Mouse (Mus musculus) forebrain, embryonic 11.5 days (tissue): Measurements from ENCODE around the gene Jund. TPM values are rescaled to one million over a fixed set of nuclear protein-coding genes. Genes with fewer than 3 reads are reported as not detected.

Experiments used
- ATAC-seq: fragments of 200-750 bp; cut with Nextera tagmentation; replicated peaks from 2 replicates; pipeline ENCODE4 v1.8.0; 2017; ENCODE audit warnings: moderate TSS enrichment; ENCODE audit not compliant: low FRiP score
- DNase-seq: peaks from one replicate; pipeline ENCODE4 v3.0.0-alpha.2; 2017; ENCODE audit warnings: low spot score
- H3K27ac ChIP-seq: fragments of 300-500 bp; sonication (generic); 2 replicates; pipeline ENCODE4 v1.5.1; 2014; ENCODE audit warnings: low read depth, low read length
- H3K27me3 ChIP-seq: fragments of 300-500 bp; sonication (generic); 2 replicates; pipeline ENCODE4 v1.6.1; 2014; ENCODE audit warnings: mild to moderate bottlenecking, low read length, mixed read lengths; ENCODE audit not compliant: control insufficient read depth, insufficient read depth
- H3K36me3 ChIP-seq: fragments of 300-500 bp; sonication (generic); 2 replicates; pipeline ENCODE4 v1.6.1; 2014; ENCODE audit warnings: mild to moderate bottlenecking, low read length, moderate library complexity, mixed read lengths; ENCODE audit not compliant: control insufficient read depth, insufficient read depth
- H3K4me1 ChIP-seq: fragments of 300-500 bp; sonication (generic); replicated peaks from 2 replicates; pipeline ENCODE4 v1.6.1; 2014; ENCODE audit warnings: low read length, mixed read lengths; ENCODE audit not compliant: control insufficient read depth, insufficient read depth
- H3K4me2 ChIP-seq: fragments of 300-500 bp; sonication (generic); 2 replicates; pipeline ENCODE4 v1.6.1; 2014; ENCODE audit warnings: low read depth, mild to moderate bottlenecking, low read length, moderate library complexity, mixed read lengths; ENCODE audit not compliant: severe bottlenecking
- H3K4me3 ChIP-seq: fragments of 300-500 bp; sonication (generic); 2 replicates; pipeline ENCODE4 v1.5.1; 2014; ENCODE audit warnings: low read depth, low read length
- H3K9ac ChIP-seq: fragments of 300-500 bp; sonication (generic); 2 replicates; pipeline ENCODE4 v1.6.1; 2014; ENCODE audit warnings: low read length
- H3K9me3 ChIP-seq: fragments of 300-500 bp; sonication (generic); 2 replicates; pipeline ENCODE4 v1.6.1; 2016; ENCODE audit warnings: low read length, mixed read lengths; ENCODE audit not compliant: control insufficient read depth
- WGBS: fragments of 180-500 bp; shearing (Covaris S2); extraction: QIAGEN DNeasy Blood & Tissue Kit; methylation state at CpG from one replicate; pipeline ENCODE4 v1.1.7; 2014; 5-methylcytosine and 5-hydroxymethylcytosine counted together
- polyA plus RNA-seq: library from polyadenylated mRNA; unstranded; fragments of >200 nt; fragmentation: Nextera tagmentation; extraction: Ambion mirVana; gene quantifications from 2 replicates; pipeline ENCODE4 v1.2.1, GENCODE M21; 2014

Gene Jund
- 128 and 157 TPM in 2 replicates for polyA plus RNA-seq

GRCm38 (mm10) chr8:70698310-70699109, at the start of gene Jund:
Gene Jund, plus strand, starts transcription at chr8:70698949.
- Histone ChIP-seq H3K4me1 (peaks cover 35% of the 10 kb centered on the region), H3K27me3 (no peaks in the 10 kb centered on the region), H3K9ac (peak within 1 kb of the TSS; percentile 87), H3K4me2 (peak within 1 kb of the TSS; percentile 71), H3K36me3 (no peaks in the 10 kb centered on the region), H3K27ac (peak within 1 kb of the TSS; percentile 96), H3K4me3 (peak within 1 kb of the TSS; percentile 91), H3K9me3 (no peaks in the 10 kb centered on the region)
- under 1% methylated on average over 69 of the region's 69 CpGs for WGBS
- peak; percentile 86 for ATAC-seq
- DNase-seq, result peak; percentile 100

GRCm38 (mm10) chr8:70649324-70649723, 49.4 kb upstream of the Jund start:
- WGBS, result 83% methylated on average over 4 of the region's 4 CpGs
- no peak overlapping the region for H3K4me3 ChIP-seq
- DNase-seq (peak; percentile 65), ATAC-seq (no peak)
- H3K4me2 ChIP-seq, result no peak overlapping the region
- no peaks in the 10 kb centered on the region for H3K9me3 ChIP-seq
- H3K36me3 ChIP-seq, result peaks cover 7% of the 10 kb centered on the region; the same call in 1 of the 2 replicates
- no peaks in the 10 kb centered on the region for H3K4me1 ChIP-seq
- H3K27ac ChIP-seq, result 0 out of 2 replicates have a peak overlapping the region, but pooled peaks have one; percentile 5
- no peak overlapping the region for H3K9ac ChIP-seq
- H3K27me3 ChIP-seq, result no peaks in the 10 kb centered on the region

- Histone ChIP-seq H3K4me1 (peaks cover 5% of the 10 kb centered on the region; the same call in 1 of the 2 replicates), H3K36me3 (peaks cover 7% of the 10 kb centered on the region; the same call in 1 of the 2 replicates), H3K9me3 (no peaks in the 10 kb centered on the region), H3K4me3 (no peak overlapping the region), H3K27me3 (no peaks in the 10 kb centered on the region), H3K4me2 (no peak overlapping the region), H3K27ac (no peak overlapping the region), H3K9ac (no peak overlapping the region)
- no peak for DNase-seq
- no peak for ATAC-seq
- WGBS, result 95% methylated on average over 17 of the region's 17 CpGs
Observed at GRCm38 (mm10) chr8:70650351-70650750, 48.4 kb upstream of the Jund start.

- H3K9me3 ChIP-seq, result no peaks in the 10 kb centered on the region
- WGBS, result 66% methylated on average over 2 of the region's 2 CpGs
- ATAC-seq (no peak), DNase-seq (peak; percentile 67)
- H3K4me1 ChIP-seq, result peaks cover 14% of the 10 kb centered on the region
- no peaks in the 10 kb centered on the region for H3K27me3 ChIP-seq
- peaks cover 7% of the 10 kb centered on the region; the same call in 1 of the 2 replicates for H3K36me3 ChIP-seq
- H3K9ac ChIP-seq, result no peak overlapping the region
- H3K27ac ChIP-seq, result peak overlapping the region; percentile 25; the same call in 1 of the 2 replicates
- no peak overlapping the region for H3K4me2 ChIP-seq
- no peak overlapping the region for H3K4me3 ChIP-seq
Observed at GRCm38 (mm10) chr8:70653226-70653625, 45.5 kb upstream of the Jund start.

- Histone ChIP-seq H3K9ac (no peak overlapping the region), H3K9me3 (no peaks in the 10 kb centered on the region), H3K36me3 (peaks cover 7% of the 10 kb centered on the region; the same call in 1 of the 2 replicates), H3K27me3 (no peaks in the 10 kb centered on the region), H3K4me2 (no peak overlapping the region), H3K27ac (no peak overlapping the region), H3K4me3 (no peak overlapping the region), H3K4me1 (peaks cover 20% of the 10 kb centered on the region)
- WGBS, result 68% methylated on average over 1 of the region's 1 CpGs
- no peak for ATAC-seq
- no peak for DNase-seq
Observed at GRCm38 (mm10) chr8:70654121-70654520, 44.6 kb upstream of the Jund start.

- Histone ChIP-seq H3K4me2 (0 out of 2 replicates have a peak overlapping the region, but pooled peaks have one; percentile 2), H3K4me3 (no peak overlapping the region), H3K4me1 (peaks cover 24% of the 10 kb centered on the region), H3K9me3 (no peaks in the 10 kb centered on the region), H3K27ac (peak overlapping the region; percentile 97), H3K9ac (peak overlapping the region; percentile 27), H3K27me3 (no peaks in the 10 kb centered on the region), H3K36me3 (peaks cover 4% of the 10 kb centered on the region; the same call in 1 of the 2 replicates)
- ATAC-seq (no peak), DNase-seq (no peak)
- WGBS, result 4% methylated on average over 2 of the region's 2 CpGs
Observed at GRCm38 (mm10) chr8:70655469-70655868, 43.3 kb upstream of the Jund start.

GRCm38 (mm10) chr8:70656193-70656790, 42.5 kb upstream of the Jund start:
- Histone ChIP-seq H3K4me3 (no peak overlapping the region), H3K4me2 (peak overlapping the region; percentile 18; the same call in 1 of the 2 replicates), H3K4me1 (peaks cover 24% of the 10 kb centered on the region), H3K27ac (peak overlapping the region; percentile 97), H3K9me3 (no peaks in the 10 kb centered on the region), H3K27me3 (no peaks in the 10 kb centered on the region), H3K9ac (peak overlapping the region; percentile 56), H3K36me3 (no peaks in the 10 kb centered on the region; the same call in 1 of the 2 replicates)
- DNase-seq (peak; percentile 70), ATAC-seq (peak; percentile 18)
- 28% methylated on average over 13 of the region's 13 CpGs for WGBS

GRCm38 (mm10) chr8:70657214-70657613, 41.5 kb upstream of the Jund start:
- no peak overlapping the region for H3K4me3 ChIP-seq
- H3K4me1 ChIP-seq, result peaks cover 24% of the 10 kb centered on the region
- no peak overlapping the region; the same call in 1 of the 2 replicates for H3K4me2 ChIP-seq
- H3K27me3 ChIP-seq, result no peaks in the 10 kb centered on the region
- H3K36me3 ChIP-seq, result no peaks in the 10 kb centered on the region; the same call in 1 of the 2 replicates
- peak overlapping the region; percentile 97 for H3K27ac ChIP-seq
- 97% methylated on average over 3 of the region's 3 CpGs for WGBS
- ATAC-seq (no peak), DNase-seq (no peak)
- no peaks in the 10 kb centered on the region for H3K9me3 ChIP-seq
- H3K9ac ChIP-seq, result no peak overlapping the region
